Mouse (Mus musculus): Measurements from ENCODE around the gene Gfod2. TPM values are rescaled to one million over a fixed set of nuclear protein-coding genes. Genes with fewer than 3 reads are reported as not detected.

The Gfod2 gene
- polyA plus RNA-seq, 1 experiment from 2014 or later, result 15.1 TPM

DNA sequence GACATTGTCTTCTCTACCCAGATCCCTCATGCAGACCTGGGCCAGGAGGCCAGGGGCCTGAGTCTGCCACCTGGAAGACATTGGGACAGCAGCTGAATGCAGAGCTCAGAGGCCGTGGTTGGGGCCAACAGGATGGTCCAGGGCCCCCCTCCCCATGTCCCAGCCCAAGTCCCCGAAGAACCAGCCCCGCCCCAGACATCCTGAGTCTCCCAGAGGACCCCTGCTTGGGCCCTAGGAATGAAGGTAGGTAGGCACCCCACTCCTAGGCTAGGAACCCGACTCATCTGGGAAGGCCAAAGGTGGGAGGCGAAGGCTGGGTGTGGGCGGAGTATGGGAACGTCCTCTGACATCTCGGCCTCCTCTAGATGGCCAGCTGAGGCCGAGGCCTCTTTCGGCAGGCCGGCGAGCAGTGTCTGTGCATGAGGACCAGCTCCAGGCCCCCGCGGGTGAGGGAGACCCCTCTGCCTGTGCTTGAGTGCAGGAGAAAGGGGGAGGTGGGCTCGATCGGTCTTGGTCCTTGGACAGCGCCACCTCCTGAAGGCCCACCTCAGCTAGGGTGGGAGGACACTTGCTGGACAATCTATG, 61.2 kb downstream of the Gfod2 start:
- WGBS, result 93% methylated on average over 13 of the region's 17 CpGs
- no peak overlapping the region for H3K4me3 ChIP-seq (ENCODE audit: low read depth, low read length)

DNA sequence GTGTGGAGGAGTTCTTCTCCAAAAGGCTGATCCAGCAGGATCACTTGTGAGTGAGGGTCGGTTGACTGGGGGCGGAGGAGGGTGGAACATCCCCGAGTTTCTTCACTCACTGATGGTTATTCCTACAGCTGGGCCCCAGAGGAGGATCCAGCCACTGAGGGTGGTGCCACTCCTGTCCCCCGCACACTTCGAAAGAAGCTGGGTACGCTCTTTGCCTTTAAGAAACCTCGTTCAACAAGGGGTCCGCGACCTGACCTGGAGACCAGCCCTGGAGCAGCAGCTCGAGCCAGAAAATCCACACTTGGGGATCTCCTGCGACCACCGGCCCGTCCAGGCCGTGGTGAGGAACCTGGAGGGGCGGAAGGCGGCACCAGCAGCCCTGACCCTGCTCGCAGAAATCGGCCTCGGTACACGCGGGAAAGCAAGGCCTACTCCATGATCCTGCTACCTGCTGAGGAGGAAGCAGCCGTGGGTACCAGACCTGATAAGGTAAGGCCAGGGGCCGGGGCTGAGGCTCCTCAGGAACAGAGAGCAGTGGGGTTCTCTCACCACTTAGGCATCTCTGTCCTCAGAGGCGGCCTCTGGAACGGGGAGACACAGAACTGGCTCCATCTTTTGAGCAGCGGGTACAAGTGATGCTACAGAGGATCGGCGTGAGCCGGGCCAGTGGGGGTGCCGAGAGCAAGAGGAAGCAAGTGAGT, 63.2 kb downstream of the Gfod2 start:
- Histone ChIP-seq H3K9me3 (ENCODE audit: control insufficient read depth, low read length) (peaks cover 7% of the 10 kb centered on the region; the same call in 1 of the 2 replicates), H3K4me1 (ENCODE audit: control insufficient read depth, insufficient read depth, low read length) (peaks cover 13% of the 10 kb centered on the region), H3K27ac (replicated peaks; ENCODE audit: low read depth, low read length) (no peak overlapping the region), H3K4me2 (ENCODE audit: low read depth, low read length) (no peak overlapping the region), H3K9ac (ENCODE audit: low read depth, low read length) (no peak overlapping the region), H3K4me3 (ENCODE audit: low read depth, low read length) (no peak overlapping the region), H3K36me3 (ENCODE audit: control insufficient read depth, insufficient read depth, low read length) (peaks cover 22% of the 10 kb centered on the region), H3K27me3 (replicated peaks; ENCODE audit: control insufficient read depth, insufficient read depth, low read length) (0 out of 2 replicates have a peak, but pooled peaks cover 4% of the 10 kb centered on the region)
- DNase-seq (ENCODE audit: low spot score) (no peak), ATAC-seq (ENCODE audit: low read depth) (no peak)
- WGBS, result 73% methylated on average over 30 of the region's 30 CpGs

More for the DNA sequence above, 61.2 kb downstream of the Gfod2 start:
- no peak for ATAC-seq (ENCODE audit: low read depth)
- H3K4me1 ChIP-seq (ENCODE audit: control insufficient read depth, insufficient read depth, low read length), result peaks cover 15% of the 10 kb centered on the region
- DNase-seq (ENCODE audit: low spot score), result no peak
- H3K36me3 ChIP-seq (ENCODE audit: control insufficient read depth, insufficient read depth, low read length), result peaks cover 22% of the 10 kb centered on the region
- 0 out of 2 replicates have a peak, but pooled peaks cover 4% of the 10 kb centered on the region for H3K27me3 ChIP-seq (replicated peaks; ENCODE audit: control insufficient read depth, insufficient read depth, low read length)
- H3K27ac ChIP-seq (replicated peaks; ENCODE audit: low read depth, low read length), result no peak overlapping the region
- H3K4me2 ChIP-seq (ENCODE audit: low read depth, low read length), result no peak overlapping the region
- peaks cover 7% of the 10 kb centered on the region; the same call in 1 of the 2 replicates for H3K9me3 ChIP-seq (ENCODE audit: control insufficient read depth, low read length)
- H3K9ac ChIP-seq (ENCODE audit: low read depth, low read length), result no peak overlapping the region

DNA sequence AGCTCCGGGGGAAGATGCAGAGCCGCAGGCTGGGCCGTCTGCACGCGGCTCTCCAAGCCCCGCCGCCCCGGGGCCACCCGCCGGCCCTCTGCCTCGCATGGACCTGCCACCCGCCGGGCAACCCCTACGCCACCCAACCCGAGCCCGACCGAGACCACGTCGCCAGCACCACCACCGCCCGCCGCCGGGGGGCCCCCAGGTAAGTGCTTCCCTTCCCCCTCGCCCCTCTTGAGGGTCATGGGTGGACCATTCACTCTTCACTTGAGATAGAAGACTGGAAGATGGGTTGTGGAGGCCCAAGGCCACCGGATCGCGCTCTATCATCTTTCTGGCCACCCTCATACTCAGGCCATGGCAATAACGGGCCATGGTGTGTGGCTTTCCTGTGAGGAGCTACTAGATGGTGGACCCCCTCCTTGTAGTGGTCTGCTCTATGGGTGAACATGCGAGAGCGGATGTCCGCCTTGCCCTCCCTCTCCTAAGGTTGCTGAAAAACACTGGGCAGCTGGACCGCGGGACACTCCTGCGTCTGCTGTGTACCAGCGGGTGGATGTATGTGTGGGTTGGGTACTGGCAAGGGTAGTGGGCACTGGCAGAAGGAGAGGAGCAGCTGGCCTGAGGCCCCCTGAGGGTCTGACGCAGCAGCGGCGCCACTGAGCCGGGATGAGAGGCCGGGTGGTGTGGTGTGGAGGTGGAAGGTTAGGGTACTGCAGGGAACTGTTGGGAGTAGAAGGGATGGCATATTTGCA, 64.2 kb downstream of the Gfod2 start:
- no peak for DNase-seq (ENCODE audit: low spot score)
- peak overlapping the region; percentile 57 for H3K9ac ChIP-seq (ENCODE audit: low read depth, low read length)
- WGBS, result 13% methylated on average over 37 of the region's 40 CpGs
- H3K36me3 ChIP-seq (ENCODE audit: control insufficient read depth, insufficient read depth, low read length), result peaks cover 22% of the 10 kb centered on the region
- no peak overlapping the region for H3K27ac ChIP-seq (replicated peaks; ENCODE audit: low read depth, low read length)
- H3K27me3 ChIP-seq (replicated peaks; ENCODE audit: control insufficient read depth, insufficient read depth, low read length), result 0 out of 2 replicates have a peak, but pooled peaks cover 4% of the 10 kb centered on the region
- peaks cover 7% of the 10 kb centered on the region; the same call in 1 of the 2 replicates for H3K9me3 ChIP-seq (ENCODE audit: control insufficient read depth, low read length)
- peaks cover 9% of the 10 kb centered on the region for H3K4me1 ChIP-seq (ENCODE audit: control insufficient read depth, insufficient read depth, low read length)
- H3K4me3 ChIP-seq (ENCODE audit: low read depth, low read length), result peak overlapping the region; percentile 47
- ATAC-seq (ENCODE audit: low read depth), result peak; percentile 21
- peak overlapping the region; percentile 97 for H3K4me2 ChIP-seq (ENCODE audit: low read depth, low read length)

DNA sequence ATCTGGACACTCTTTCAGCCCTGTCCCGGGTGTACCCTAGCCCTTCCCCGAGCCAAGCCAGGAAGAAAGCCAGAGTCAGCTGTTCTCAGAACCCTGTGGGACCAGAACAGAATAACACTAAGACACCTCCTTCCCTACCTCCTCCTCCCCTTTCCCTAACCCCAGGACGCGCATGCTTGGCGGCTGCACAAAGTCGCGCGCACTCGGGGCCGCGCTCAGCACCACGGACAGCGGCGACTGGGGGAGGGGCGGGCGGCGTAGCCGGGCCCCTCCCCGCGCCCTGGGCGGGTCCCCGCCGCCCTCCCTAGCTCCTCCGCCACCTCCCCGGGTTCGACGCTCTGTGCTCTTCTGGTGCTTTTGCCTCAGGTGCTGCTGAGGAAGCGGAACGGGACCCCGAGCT, 64.8 kb downstream of the Gfod2 start:
- peak overlapping the region; percentile 47 for H3K4me3 ChIP-seq (ENCODE audit: low read depth, low read length)
- no peak overlapping the region for H3K27ac ChIP-seq (replicated peaks; ENCODE audit: low read depth, low read length)
- 3% methylated on average over 11 of the region's 30 CpGs for WGBS
- 0 out of 2 replicates have a peak, but pooled peaks cover 4% of the 10 kb centered on the region for H3K27me3 ChIP-seq (replicated peaks; ENCODE audit: control insufficient read depth, insufficient read depth, low read length)
- H3K36me3 ChIP-seq (ENCODE audit: control insufficient read depth, insufficient read depth, low read length), result peaks cover 20% of the 10 kb centered on the region
- H3K4me2 ChIP-seq (ENCODE audit: low read depth, low read length), result peak overlapping the region; percentile 97
- H3K4me1 ChIP-seq (ENCODE audit: control insufficient read depth, insufficient read depth, low read length), result peaks cover 9% of the 10 kb centered on the region
- ATAC-seq (ENCODE audit: low read depth), result peak; percentile 56
- H3K9me3 ChIP-seq (ENCODE audit: control insufficient read depth, low read length), result peaks cover 7% of the 10 kb centered on the region; the same call in 1 of the 2 replicates
- peak; percentile 51 for DNase-seq (ENCODE audit: low spot score)
- peak overlapping the region; percentile 57 for H3K9ac ChIP-seq (ENCODE audit: low read depth, low read length)

DNA sequence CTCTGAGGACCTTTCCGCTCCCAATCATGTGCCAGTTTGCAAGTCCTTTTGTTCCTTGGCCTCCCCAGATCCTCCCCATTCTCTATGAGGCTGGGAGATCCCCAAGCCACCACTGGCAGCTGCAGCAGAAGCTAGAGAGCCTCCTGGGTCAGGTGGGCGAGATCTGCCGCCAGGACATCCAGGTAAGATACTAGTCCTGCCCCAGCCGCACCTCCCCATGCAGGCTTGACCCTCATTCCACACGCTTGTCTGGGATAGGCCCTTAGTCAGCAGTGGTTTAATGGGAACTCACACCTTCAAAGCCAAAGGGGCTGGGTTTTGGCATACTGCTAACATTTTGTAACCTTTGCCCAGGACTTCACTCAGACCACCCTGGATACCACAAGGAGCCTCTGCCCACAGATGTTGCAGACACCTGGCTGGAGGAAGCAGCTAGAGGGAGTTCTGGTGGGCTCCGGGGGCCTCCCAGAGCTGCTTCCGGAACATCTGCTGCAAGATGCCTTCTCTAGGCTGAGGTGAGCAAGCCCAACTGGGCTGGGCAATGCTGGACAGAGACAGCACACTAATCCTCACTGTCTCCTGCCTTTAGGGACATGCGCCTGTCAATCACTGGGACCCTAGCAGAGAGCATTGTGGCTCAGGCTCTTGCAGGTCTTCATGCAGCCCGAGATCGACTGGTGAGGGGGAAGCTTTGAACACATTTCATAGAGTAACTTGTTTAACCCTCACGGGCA, 65.8 kb downstream of the Gfod2 start:
- no peak overlapping the region for H3K27ac ChIP-seq (replicated peaks; ENCODE audit: low read depth, low read length)
- WGBS, result 90% methylated on average over 11 of the region's 11 CpGs
- peaks cover 10% of the 10 kb centered on the region; the same call in 1 of the 2 replicates for H3K36me3 ChIP-seq (ENCODE audit: control insufficient read depth, insufficient read depth, low read length)
- ATAC-seq (ENCODE audit: low read depth) (no peak), DNase-seq (ENCODE audit: low spot score) (no peak)
- no peak overlapping the region for H3K4me3 ChIP-seq (ENCODE audit: low read depth, low read length)
- H3K4me1 ChIP-seq (ENCODE audit: control insufficient read depth, insufficient read depth, low read length), result peaks cover 9% of the 10 kb centered on the region
- H3K4me2 ChIP-seq (ENCODE audit: low read depth, low read length), result no peak overlapping the region
- no peak overlapping the region for H3K9ac ChIP-seq (ENCODE audit: low read depth, low read length)
- H3K27me3 ChIP-seq (replicated peaks; ENCODE audit: control insufficient read depth, insufficient read depth, low read length), result 0 out of 2 replicates have a peak, but pooled peaks cover 4% of the 10 kb centered on the region
- H3K9me3 ChIP-seq (ENCODE audit: control insufficient read depth, low read length), result peaks cover 7% of the 10 kb centered on the region; the same call in 1 of the 2 replicates

DNA sequence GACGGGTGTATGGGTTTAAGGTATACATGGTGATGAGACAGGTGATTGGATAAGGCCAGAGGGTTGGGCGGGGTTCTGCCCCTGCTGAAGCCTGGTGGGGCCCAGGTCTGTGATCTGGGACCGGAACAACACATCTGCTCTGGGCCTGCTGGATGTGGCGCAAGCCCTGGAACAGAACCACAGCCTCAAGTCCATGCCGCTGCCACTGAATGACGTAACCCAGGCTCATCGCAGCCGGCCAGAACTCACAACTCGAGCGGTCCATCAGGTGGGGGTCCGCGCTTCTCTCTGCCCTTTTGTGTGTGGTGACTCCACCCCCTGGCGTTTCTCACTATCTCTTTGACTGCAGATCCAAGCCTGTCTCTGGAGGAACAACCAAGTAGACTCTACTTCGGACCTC, 67.5 kb downstream of the Gfod2 start:
- ATAC-seq (ENCODE audit: low read depth) (no peak), DNase-seq (ENCODE audit: low spot score) (no peak)
- Histone ChIP-seq H3K9me3 (ENCODE audit: control insufficient read depth, low read length) (peaks cover 7% of the 10 kb centered on the region; the same call in 1 of the 2 replicates), H3K9ac (ENCODE audit: low read depth, low read length) (no peak overlapping the region), H3K4me3 (ENCODE audit: low read depth, low read length) (no peak overlapping the region), H3K4me1 (ENCODE audit: control insufficient read depth, insufficient read depth, low read length) (peaks cover 9% of the 10 kb centered on the region), H3K4me2 (ENCODE audit: low read depth, low read length) (no peak overlapping the region), H3K36me3 (ENCODE audit: control insufficient read depth, insufficient read depth, low read length) (no peaks in the 10 kb centered on the region), H3K27me3 (replicated peaks; ENCODE audit: control insufficient read depth, insufficient read depth, low read length) (0 out of 2 replicates have a peak, but pooled peaks cover 4% of the 10 kb centered on the region), H3K27ac (replicated peaks; ENCODE audit: low read depth, low read length) (no peak overlapping the region)
- WGBS, result 75% methylated on average over 10 of the region's 14 CpGs

DNA sequence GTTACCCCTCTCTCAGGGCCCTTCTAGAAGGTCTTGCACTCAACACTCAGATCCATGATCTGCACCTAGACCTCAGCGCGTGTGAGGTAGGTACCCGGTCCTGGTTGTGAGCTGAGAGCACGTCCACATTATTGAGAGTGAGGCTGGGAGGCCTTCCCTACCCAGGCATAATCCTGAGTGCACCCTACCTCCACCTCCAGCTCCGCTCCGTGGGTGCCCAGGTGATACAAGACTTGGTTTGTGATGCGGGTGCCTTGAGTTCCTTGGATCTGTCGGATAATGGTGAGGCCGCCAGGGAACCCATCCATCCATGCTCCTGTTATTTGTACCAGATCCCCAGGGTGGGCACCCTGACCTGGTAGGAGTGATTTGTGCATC, 68.5 kb downstream of the Gfod2 start:
- DNase-seq (ENCODE audit: low spot score) (no peak), ATAC-seq (ENCODE audit: low read depth) (no peak)
- Histone ChIP-seq H3K4me1 (ENCODE audit: control insufficient read depth, insufficient read depth, low read length) (peaks cover 9% of the 10 kb centered on the region), H3K27me3 (replicated peaks; ENCODE audit: control insufficient read depth, insufficient read depth, low read length) (0 out of 2 replicates have a peak, but pooled peaks cover 4% of the 10 kb centered on the region), H3K4me3 (ENCODE audit: low read depth, low read length) (no peak overlapping the region), H3K9ac (ENCODE audit: low read depth, low read length) (no peak overlapping the region), H3K27ac (replicated peaks; ENCODE audit: low read depth, low read length) (no peak overlapping the region), H3K36me3 (ENCODE audit: control insufficient read depth, insufficient read depth, low read length) (no peaks in the 10 kb centered on the region), H3K4me2 (ENCODE audit: low read depth, low read length) (no peak overlapping the region), H3K9me3 (ENCODE audit: control insufficient read depth, low read length) (peaks cover 7% of the 10 kb centered on the region; the same call in 1 of the 2 replicates)
- 85% methylated on average over 9 of the region's 9 CpGs for WGBS

Measured in embryonic facial prominence, embryonic 14.5 days (tissue).